Mouse (Mus musculus) kidney, postnatal 4 days (tissue): ENCODE measurements at regions not wholly inside any gene's neighbourhood (a gene's known extent, or its start where the extent isn't known, plus 50 kb on each side); places are given as distances from the start of the nearest gene placed in this dataset.

Experiments used
- DNase-seq, 2 experiments: peaks; one replicate each; pipeline ENCODE4 v3.0.0; 2021; ENCODE audit warnings: mixed read lengths in 2 of 2

DNA sequence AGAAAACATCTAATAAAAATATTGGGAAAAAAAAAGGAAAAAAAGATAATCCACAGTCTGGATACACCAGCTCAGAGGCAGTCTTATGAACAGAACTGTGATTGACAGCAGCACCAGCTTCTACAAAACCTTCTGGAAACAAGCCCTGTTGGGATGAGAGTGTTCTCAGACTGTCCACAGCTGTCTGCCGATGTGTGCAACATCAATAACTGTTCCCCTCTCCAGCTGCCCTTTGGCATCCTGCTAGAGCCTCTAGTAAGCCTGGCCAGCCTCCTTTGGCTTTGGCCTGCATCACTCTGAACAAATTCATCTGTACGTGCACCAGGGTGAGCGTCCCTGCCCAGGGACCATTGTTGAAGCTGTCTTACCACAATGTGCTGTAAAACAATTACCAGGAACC is 137.0 kb upstream of the Irs2 start:
- DNase-seq, result no peak

DNA sequence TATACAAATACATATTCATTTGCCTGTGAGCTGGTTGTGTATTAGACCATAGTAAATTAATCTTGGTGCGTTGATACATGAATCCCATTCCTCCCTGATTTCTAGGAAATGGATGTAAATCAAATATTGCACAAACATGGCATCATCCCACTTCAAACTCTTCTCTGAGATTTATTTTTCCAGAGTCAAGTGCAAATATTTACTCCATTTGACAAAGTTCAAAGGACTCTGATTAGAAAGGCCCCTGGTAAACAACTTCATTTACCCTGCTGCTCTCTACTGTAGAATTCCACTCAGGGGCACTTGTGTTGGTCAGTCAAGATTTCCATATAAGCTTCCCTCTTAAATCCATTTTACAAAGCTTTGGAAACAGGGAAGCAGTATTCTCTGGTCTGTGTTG is 132.3 kb upstream of the Irs2 start:
- DNase-seq, result no peak

DNA sequence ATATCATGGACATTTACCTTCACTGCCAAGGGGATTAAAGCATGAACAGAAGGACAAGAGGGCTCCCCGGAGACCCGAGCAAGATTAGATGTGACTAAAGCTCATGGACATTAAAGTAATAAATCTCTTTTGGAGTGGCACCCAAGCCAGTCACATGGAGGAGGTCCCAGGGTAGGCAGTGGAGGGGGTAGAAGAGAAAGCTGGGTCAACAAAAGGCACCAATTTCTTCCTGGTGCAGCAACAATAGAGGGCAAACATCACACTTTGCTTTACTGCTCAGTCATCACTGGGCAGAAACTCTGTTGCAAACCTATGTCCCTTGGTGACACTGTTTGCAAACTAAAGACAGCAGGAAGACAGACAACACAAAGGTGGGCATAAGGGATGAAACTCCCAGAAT is 131.0 kb upstream of the Irs2 start:
- DNase-seq, result no peak

DNA sequence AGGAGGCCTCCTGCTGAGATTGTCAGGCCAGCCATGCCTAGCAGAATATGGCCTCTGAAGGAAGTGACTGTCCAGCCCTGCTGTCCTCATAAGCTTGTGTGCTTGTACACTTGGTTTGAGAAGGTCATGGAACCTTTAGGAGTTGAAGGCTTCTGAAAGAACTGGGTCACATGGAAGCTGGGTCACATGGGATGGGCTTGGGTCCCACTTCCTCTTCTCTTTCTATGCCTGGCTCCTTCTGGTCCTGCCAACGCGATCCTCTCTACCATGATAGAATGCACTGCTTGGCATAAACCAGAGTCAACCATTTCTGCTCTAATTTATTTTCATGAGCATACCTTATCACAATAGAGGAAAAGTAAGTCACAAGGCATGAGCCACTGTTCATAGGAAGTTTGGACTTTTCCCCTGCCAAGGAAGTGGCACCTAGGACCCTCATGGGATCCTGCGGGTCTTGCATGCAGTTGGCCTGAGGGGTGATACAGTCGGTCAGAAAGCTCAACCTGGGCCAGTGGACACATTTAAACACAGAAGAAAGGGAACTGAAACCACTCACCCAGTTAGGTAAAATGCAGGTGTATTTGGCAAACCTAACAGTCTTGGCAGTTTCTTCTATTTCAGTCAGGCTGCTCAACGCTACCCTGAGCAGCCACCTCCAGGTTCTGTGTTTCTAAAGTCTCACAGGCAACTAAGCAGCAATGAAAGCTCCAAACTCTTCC is 130.2 kb upstream of the Irs2 start:
- no peak for DNase-seq

DNA sequence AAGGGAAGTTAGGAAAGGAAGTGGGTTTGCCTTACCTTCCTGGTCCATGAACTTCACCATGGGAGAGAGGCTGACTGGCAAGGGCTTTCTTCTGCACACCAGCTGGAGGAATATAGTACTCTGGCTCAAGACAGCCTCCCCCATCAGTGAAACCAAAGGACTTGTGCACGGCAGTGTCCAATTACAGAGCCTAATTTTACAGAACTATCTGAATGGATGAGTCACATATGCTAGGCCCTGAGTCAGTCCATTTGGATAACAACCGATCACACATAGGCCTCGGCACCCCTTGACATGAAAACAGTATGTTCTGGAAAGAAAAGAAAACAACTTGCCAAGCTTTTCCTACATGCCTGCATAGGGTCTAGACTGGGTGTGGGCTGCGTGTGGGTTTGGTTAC is 128.3 kb upstream of the Irs2 start:
- no peak for DNase-seq

DNA sequence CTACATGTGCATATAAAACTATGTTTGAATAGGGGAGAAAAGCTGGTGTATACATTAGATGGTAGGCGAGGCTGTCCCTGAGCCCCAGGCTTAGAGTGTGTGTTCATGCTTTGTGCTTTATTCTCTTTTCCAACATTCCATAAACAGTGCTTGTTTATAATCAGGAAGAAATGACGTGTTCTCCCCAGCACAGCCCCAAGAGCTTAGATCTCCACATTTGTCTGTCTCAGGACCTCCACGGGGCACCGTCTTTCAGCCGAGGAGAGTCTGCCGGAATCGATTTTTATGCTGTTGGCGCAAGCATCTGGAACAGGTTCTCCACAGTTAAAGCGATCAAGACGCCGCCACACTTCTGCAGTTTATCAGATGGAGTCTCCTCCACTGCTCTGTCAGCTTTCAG is 126.9 kb upstream of the Irs2 start:
- DNase-seq, result no peak

DNA sequence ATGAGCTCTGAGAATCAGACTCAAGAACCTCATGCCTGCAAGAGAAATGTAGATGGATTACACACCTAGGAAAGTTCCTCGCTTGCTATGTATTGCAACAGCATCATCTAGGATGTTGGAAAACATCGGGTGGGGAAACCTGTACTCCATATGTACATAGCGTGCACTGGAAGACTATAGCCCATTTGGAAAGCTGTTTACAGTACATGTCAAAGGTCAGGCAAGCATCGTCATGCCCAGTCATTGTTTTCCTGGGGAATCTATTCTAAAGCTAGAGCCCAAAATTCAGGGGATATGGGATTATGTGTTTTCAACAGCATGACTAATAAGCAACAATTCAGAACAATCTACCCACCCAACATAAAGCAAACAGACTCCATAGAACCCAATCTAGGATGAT is 126.3 kb upstream of the Irs2 start:
- no peak for DNase-seq

DNA sequence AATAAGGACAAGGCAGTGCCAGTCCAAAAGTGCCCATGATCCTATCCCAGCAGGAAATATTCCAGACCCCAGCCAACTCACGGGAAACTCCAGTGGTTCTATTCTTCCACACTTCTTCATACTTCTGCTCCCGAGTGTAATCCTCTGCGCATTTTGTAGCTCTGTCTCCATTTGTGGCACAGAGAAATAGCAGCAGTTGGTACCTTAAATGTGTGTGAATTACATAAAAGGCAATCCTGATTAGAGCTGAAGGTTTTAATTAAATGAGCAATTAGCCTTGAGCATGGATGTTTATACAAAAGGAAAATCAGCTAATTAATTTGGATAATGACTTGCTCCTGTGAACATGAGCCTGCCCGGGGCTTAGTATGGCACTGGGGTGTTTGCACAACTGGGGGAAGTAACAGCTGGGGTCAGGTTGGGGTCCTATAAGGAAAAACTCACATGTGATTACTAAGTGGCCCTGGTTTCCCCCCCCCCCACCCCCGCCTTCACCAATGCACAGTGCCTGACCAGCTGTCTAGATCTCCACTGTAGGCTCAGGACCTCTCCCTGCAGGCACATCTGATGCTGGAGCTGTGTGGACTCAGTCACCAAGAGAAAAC is 110.9 kb upstream of the Irs2 start:
- DNase-seq, result no peak

DNA sequence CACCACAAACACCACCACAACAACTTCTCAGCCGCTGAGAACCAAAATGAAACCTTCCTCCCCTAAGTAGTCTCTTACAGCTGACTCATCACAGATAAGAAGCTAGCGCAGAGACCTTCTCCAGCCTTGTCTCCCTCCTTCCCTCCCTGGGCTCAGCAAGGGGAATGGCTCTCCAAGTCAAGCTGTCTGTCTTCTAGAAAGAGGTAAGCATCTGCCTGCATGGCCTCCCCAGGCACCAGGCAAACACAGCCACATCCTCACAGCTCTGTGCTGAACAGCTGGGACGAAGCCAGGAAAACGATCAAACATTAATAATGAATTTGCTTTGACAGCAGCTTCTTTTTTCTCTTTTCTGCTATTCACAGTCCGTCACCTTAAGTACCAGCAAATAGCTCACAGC is 108.3 kb upstream of the Irs2 start:
- peak; percentile 7 to 10 for DNase-seq

DNA sequence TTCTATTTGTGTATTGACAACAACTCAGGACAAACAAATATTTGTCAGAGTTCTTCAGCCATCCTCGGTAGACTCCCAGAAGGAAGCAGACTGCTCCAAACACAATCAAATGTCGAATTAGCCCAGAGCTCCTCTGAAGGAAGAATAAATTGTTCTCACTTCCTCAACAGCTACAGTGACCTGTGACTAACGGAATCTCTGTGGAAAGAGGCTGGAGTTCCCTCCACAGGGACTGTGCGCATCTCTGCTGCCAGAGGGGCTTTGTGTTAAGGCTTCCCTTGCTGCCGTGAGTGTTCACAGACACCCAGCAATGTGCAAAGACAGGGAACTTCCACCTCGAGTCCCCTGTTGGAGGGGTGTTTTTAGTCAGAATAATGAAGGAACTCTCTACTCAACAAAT is 107.0 kb upstream of the Irs2 start:
- DNase-seq, result no peak

DNA sequence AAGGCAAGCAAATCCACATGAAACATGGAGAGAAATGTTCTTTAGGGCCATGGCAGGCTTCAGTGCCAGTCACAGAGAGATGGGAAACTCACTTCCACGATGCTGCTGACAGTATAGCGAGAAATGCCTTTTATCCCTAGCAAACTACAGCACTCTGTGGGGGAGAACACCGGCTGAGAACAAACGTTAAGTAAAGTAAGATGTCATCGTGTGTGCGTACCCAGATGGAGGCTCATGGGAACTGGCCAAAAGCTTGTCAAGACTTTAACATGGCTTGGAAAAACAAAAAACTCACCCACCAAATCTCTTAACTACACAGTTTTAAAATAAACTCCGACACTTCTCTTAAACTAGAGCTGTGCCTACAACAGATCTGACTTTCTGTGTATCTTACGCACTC is 106.3 kb upstream of the Irs2 start:
- DNase-seq, result no peak

DNA sequence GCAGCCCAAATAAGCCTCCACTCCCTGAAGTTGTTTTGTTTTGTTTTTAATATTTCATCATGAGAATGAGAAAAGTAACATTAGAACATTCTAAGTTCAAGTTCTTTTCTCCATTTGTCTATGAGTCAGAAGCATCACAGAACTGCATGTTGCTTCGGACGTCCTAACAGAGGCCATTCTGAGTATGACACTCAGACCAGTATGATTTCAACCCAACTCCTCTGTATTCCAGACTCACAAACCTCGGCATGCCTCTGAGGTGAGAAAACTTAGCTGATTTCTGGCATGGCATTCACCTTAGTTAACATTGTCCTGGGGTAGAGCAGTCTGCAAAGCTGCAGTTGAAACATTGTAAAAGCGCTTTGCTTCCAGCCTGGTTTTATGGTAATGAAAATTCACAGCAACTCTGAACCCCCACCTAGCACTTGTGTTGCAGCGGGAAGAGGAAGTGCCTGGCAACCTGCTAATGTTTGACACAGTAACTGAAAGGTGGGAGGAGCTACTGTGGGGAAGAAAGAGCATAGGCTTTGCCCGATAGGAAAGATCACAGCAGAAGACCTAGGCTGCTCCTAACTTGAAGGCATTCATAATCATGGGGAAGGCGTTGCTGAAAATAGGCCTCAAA is 104.8 kb upstream of the Irs2 start:
- peak; percentile 14 to 31 for DNase-seq

DNA sequence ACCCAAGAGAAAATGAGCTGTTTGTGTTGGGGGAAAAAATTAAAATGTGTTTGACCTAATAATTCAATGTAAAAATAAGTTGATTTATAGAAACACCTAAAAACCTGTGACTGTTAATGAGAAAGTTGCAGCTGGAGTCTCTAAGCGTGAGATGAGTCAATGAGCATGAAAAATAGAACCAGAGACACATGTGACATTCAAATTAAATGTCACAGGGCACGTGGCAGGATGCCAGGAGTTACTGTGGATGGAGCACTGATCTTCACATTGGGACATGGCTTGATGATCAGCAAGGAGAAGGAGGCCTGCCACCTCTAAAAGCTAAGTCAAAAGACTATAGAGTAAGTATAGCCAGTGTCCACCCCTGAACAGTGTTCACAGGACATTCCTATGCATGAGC is 103.7 kb upstream of the Irs2 start:
- peak; percentile 12 to 20 for DNase-seq

DNA sequence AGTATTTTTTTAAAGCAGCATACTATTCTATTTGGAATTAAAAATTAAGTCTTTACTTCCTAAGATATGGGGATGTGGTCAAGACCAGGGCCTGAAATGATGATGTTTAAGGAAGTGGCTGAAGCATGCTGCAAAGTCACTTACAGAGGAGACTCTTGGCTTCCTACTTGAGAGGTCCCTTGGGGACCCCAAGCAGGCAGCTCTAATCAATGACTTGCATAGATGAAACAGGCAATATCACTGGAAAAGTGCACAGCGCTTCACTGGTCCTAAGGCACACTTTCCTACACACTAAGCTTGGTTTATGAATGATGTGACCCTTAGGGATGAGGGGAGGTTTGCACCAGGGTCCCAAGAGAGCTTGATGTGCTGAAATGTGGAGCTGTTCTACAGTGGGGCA is 99.2 kb upstream of the Irs2 start:
- DNase-seq, result no peak

DNA sequence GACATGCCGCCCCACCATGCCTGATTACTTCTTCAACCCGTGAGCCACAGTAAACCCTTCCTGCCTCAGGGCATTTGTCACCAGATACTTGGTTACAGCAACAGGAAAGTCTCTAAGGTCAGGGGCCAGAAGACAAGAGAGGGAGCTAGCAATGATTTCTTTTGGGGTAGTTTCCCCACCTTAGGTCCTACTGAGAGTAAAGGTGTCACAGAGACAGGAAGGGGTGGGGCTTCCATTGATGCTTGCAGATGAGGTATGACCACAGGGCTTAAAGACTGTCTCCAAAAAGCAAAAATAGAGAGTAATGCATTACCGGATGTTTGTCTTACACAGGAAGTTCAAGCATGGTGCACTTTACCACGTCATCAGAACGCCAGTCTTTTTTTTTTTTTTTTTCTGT is 98.8 kb upstream of the Irs2 start:
- no peak for DNase-seq

DNA sequence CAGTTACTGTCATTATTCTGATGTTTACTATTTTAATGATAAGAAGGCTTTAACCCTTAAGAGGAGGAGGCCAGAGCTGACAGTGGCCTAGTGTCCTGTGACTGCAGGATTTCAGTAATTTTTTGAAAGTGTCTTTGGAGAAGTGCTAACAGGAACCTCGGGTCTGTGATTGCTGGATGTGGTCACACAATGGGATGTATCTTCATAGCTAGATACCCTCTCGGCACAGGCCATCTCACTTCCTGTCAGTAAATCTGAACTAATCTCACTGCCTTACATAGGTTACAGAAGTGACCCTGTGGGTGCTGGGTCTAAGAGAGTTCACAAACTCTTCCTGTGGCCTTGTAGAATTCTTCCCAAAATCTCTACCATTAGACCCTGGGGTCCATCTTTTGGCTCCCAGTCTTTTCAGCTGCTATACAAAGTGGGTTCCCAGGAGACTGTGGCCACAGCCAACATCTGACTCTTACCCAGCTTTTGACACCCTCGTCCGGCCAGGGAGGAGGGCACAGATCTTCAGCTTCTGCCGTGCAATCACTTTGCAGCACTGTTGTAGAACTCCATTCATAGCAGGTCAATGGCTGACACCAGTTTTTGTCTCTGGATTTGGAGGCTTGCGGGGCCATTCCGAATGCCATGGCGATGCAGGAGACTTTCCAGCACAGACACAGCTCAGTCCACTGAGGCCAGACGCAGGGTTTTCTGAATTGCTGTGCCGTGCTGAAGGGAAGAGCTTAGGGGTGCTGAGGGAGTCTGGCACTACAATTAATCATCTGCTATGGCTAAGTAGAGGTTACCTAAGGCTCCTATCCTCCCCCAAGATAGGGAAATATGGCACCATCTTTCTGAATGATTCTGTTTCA is 95.7 kb upstream of the Irs2 start:
- no peak for DNase-seq

DNA sequence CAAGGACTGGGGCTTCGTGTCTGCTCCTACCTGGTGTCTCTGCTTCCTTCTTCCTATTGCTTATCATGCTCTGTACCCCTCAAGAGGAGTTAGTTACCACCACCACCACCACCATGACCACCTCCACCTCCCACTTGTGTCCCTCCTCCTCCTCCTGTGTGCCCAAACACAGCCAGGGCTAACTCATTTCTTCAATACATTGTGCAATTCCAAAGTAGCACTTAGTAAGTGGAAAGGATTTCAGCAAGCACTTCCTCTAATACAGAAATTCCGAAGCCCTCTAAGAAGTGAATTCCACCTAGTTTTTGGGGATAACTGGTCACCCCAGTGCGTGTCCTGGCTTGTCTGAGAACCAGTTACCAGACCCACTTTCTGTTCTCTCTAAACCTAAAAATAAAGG is 92.1 kb upstream of the Irs2 start:
- DNase-seq, result no peak

DNA sequence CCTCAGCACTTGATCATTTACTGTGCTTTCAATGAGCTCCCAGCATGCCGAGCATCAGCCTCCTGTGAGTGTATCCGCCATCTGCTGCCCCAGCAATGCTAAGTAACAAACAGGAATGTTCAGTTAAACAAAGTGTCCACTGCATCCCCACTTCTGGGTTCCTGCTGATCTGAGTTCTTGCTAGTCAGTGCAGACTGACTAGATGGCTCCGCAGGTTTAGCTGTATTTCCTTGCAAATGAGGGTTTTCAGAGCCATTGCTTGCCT is 91.3 kb upstream of the Irs2 start:
- no peak for DNase-seq

DNA sequence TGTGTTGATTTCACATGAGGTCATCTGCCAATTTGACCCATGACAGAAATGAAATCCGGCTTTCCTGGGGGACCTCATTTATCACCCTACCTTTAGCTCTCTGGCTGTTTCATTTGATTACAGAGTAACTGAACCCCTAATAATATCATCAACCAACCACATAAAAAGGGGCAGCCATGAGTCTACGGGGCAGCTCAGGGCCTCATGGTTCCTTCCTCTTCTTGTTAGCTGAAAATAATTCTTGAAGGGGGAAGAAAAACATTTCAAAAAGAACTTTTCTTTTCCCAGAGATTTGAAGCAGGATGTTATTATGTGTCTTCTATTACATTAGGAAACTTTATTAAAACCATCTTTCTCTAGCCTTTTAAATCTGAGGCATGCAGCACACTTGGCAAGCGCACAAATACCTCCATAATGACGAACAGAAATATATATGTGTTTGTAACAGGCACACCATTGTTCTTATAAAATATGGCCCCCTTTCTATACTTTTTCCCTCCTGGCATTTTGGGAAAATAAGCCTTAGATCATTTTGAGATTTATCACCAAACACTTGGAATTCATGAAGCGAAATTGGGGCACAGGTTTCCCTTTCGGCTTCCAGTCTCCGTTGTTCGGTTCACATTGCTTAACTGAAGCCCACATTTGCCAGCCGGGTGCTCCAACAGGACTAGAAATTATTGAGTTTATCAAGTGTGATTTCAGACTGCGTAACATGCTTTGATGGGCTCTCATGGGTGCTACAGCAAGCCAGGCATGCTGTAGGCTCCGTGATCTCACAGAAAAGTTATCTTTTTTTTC is 90.7 kb upstream of the Irs2 start:
- DNase-seq, result no peak

DNA sequence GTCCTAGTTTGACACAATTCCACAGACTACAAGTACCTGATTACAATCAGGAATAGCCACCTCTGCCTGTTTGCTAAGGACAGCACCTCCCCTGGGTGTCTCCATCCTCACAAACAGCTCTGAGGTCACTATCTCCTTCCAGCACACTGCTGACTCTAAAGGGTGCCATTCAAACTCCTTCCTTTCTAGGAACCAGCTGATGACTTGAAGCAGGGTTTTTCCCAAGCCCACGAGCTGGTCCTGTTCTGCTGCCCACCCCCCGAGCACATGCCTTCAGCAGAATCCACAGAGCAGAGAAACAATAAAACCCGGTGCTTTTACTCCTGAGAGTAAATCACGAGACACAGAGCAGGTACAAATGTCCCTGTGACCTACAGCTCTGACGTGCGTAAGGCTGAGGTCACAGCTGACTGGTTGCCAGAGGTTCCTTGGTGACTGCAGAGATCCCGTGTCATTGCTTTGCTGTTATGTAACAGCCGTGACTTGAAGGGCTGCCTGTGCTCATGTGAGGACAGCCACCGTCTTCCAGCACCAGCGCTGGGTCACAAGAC is 90.0 kb upstream of the Irs2 start:
- peak; percentile 42 to 60 for DNase-seq

DNA sequence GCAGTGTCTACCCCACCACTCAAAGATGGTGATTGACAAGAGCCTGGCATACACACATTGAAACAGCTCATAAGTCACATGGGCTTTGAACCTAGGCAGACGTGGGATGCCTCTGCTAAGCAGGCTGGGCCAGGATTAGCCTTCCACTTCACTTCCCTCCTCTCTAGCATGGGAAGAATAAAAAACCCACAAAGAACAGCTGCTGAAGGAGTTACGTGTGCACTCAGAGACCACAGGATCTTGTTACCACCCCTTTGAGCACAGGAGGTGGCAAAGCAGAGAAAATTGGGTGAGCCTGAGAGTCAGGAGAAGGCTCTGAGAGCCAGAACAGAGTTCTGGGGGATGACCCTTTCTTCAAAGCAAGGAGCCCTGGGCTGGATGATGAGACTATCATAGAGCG is 89.6 kb upstream of the Irs2 start:
- DNase-seq, result no peak

DNA sequence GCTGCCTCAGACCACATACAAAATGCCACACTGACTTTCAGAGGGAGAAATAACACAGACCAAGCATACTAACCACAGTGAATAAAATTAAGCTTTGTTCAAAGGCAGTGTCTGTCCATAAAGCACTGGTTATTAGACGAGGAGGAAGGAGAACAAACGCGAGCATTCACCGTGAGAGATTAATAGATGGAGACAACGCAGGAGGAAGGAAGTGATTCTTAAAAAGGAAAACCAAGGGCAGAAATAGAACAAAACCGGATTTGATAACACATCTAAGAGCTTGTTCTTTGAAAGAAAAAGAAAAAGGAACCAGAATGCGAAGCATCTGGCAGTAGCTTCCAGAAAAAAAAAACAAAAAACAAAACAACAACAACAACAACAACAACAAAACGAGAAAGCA is 86.3 kb upstream of the Irs2 start:
- no peak for DNase-seq

DNA sequence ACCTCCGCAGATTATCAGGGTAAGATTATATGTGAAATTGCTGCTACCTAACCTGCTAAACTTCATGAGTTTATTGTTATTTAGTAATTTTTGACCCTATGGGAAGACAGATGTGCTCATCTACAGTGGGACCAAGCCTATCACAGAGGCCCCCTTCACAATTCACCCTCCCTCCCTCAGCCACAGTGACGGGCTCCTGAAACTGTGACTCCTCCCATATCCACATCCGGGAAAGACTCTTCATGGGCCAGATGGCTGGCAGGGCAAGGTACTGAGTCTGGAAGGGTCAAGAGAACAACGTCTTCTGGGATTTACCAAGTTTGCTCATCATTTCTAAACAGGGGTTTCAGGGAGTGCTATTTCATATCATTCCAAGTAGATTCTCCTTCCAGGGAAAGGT is 84.1 kb upstream of the Irs2 start:
- no peak for DNase-seq
